Comparison of ENCODE assay signal across 8 mouse cellular contexts in the genomic region with DNA sequence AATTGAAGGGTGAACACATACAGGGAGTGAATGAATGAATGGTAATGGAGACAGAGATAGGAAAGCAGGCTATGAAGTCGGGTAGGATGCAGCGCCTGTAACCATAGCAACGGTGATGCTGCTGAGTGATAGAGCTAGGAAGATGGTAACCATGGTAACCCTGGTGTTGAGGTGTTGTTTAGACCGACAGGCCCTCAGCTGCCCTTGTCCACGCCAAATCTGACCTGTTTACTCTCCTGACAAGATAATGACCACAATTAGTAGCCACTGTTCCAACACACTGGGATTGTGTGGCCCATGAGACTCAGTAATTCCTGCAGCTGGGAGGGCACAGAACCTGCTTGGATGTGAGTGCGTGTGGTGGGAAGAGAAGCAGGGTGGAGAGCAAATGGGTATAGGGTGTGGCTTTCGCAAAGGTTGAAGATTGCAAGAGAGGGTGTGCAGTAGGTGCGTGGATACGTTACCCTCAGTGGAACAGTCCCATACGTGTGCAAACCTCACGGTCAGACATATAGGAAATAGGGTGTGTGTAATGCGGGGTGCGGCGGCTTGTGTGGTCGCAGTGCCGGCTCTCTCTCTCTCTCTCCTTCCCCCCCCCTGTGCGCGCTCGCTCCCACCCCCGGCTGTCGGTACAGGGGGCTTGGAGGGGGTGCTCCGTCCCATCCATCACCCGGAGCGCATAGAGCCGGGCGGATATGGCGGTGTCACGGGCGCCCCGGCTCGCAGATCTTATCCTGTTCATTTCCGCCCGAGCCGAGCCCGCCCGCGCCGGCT.
DNase-seq lines count a peak whose midpoint lies in the region; ATAC-seq and TF ChIP-seq lines count a peak whose summit lies in the region.

No protein-coding gene starts in this region.

- peak overlapping the region; percentile 83 for H3K4me2 ChIP-seq in kidney, embryonic 14.5 days (replicated peaks; ENCODE audit: low read depth, low read length)
- peak overlapping the region; percentile 52 for H3K4me2 ChIP-seq in liver, postnatal 0 days (ENCODE audit: low read depth, low read length)
- peak overlapping the region; percentile 91 for H3K4me2 ChIP-seq in stomach, embryonic 14.5 days (replicated peaks; ENCODE audit: low read depth, low read length)

- 0 out of 2 replicates have a peak overlapping the region, but pooled peaks have one; percentile 34 for H3K9ac ChIP-seq in kidney, embryonic 14.5 days (ENCODE audit: low read depth, low read length)
- H3K9ac ChIP-seq in liver, postnatal 0 days (replicated peaks): no peak overlapping the region
- peak overlapping the region; percentile 30; the same call in 1 of the 2 replicates for H3K9ac ChIP-seq in stomach, embryonic 14.5 days (replicated peaks; ENCODE audit: low read depth, low read length)

- TF ChIP-seq CTCF in liver, postnatal 0 days (IDR thresholded peaks at IDR 0.05; ENCODE audit: low read depth): no peak

- DNase-seq in kidney, adult 18-20 months: no peak
- peak; percentile 64 to 74 for DNase-seq in cerebellum, adult 18-20 months
- peak; percentile 71 for DNase-seq in forelimb bud, embryonic 11.5 days (ENCODE audit: low read depth, low spot score)
- peak; percentile 79 to 94 for DNase-seq in layer of hippocampus, adult 18-20 months (ENCODE audit: low spot score in 2 of 2)
- no peak for DNase-seq in liver, postnatal 0 days
- DNase-seq in adipocyte (ENCODE audit: low spot score): no peak

- no peak for TF ChIP-seq EP300 in liver, postnatal 0 days (IDR thresholded peaks at IDR 0.05; ENCODE audit: low read depth)

- peaks cover 39% of the 10 kb centered on the region for H3K27me3 ChIP-seq in kidney, embryonic 14.5 days (ENCODE audit: control insufficient read depth, insufficient read depth, low read length)
- H3K27me3 ChIP-seq in liver, postnatal 0 days (ENCODE audit: insufficient read depth, low read length): peaks cover 51% of the 10 kb centered on the region
- H3K27me3 ChIP-seq in stomach, embryonic 14.5 days (ENCODE audit: control insufficient read depth, insufficient read depth, low read length): peaks cover 21% of the 10 kb centered on the region; the same call in 1 of the 2 replicates

- peak; percentile 64; the same call in 1 of the 2 replicates for ATAC-seq in kidney, embryonic 14.5 days (ENCODE audit: low FRiP score, low TSS enrichment)
- ATAC-seq in liver, postnatal 0 days: no peak
- 0 out of 2 replicates have a peak, but pooled peaks have one; percentile 36 for ATAC-seq in stomach, embryonic 14.5 days (ENCODE audit: insufficient number of reproducible peaks, insufficient read depth, low FRiP score, low read depth)

- H3K36me3 ChIP-seq in kidney, embryonic 14.5 days (ENCODE audit: control insufficient read depth, insufficient read depth, low read length): no peaks in the 10 kb centered on the region
- H3K36me3 ChIP-seq in liver, postnatal 0 days (replicated peaks; ENCODE audit: insufficient read depth, low read length): no peaks in the 10 kb centered on the region
- H3K36me3 ChIP-seq in stomach, embryonic 14.5 days (ENCODE audit: control insufficient read depth, insufficient read depth, low read length): no peaks in the 10 kb centered on the region

- H3K9me3 ChIP-seq in kidney, embryonic 14.5 days (ENCODE audit: control insufficient read depth, low read length): no peaks in the 10 kb centered on the region
- H3K9me3 ChIP-seq in liver, postnatal 0 days (ENCODE audit: low read length): no peaks in the 10 kb centered on the region
- no peaks in the 10 kb centered on the region for H3K9me3 ChIP-seq in stomach, embryonic 14.5 days (ENCODE audit: control insufficient read depth, low read depth, low read length)

- H3K27ac ChIP-seq in kidney, embryonic 14.5 days (ENCODE audit: low read depth, low read length): no peak overlapping the region
- no peak overlapping the region for H3K27ac ChIP-seq in liver, postnatal 0 days (ENCODE audit: low read depth)
- no peak overlapping the region for H3K27ac ChIP-seq in stomach, embryonic 14.5 days (ENCODE audit: low read length)

- 1% methylated on average over 29 of the region's 38 CpGs for WGBS in kidney, embryonic 14.5 days
- WGBS in liver, postnatal 0 days (ENCODE audit: insufficient replicate concordance): 1% methylated on average over 33 of the region's 38 CpGs
- 1% methylated on average over 33 of the region's 38 CpGs for WGBS in stomach, embryonic 14.5 days

- peaks cover 14% of the 10 kb centered on the region for H3K4me1 ChIP-seq in kidney, embryonic 14.5 days (ENCODE audit: control insufficient read depth, insufficient read depth, low read length)
- H3K4me1 ChIP-seq in liver, postnatal 0 days (ENCODE audit: insufficient read depth): peaks cover 6% of the 10 kb centered on the region
- no peaks in the 10 kb centered on the region for H3K4me1 ChIP-seq in stomach, embryonic 14.5 days (ENCODE audit: control insufficient read depth, insufficient read depth, low read length)

- peak overlapping the region; percentile 50 for H3K4me3 ChIP-seq in kidney, embryonic 14.5 days (ENCODE audit: low read length)
- peak overlapping the region; percentile 32 for H3K4me3 ChIP-seq in liver, postnatal 0 days (ENCODE audit: low read depth, low read length)
- peak overlapping the region; percentile 46 for H3K4me3 ChIP-seq in stomach, embryonic 14.5 days (ENCODE audit: low read depth, low read length)

Comparison
In these comparisons a context has a peak if more than half of its experiments do, and no peak if none do; other contexts are left out.
1. DNase-seq: peak in cerebellum, adult 18-20 months (2 of 2), forelimb bud, embryonic 11.5 days (single experiment) and layer of hippocampus, adult 18-20 months (2 of 2); none in kidney, adult 18-20 months (single experiment), liver, postnatal 0 days (single experiment) and adipocyte (single experiment).
2. Peak in every context shown above with its lines, with median percentiles within 50 percentile points of each other: H3K4me2 ChIP-seq and H3K4me3 ChIP-seq.